Mouse (Mus musculus): ENCODE data around the gene Impg1. TPM values are rescaled to one million over a fixed set of nuclear protein-coding genes. Genes with fewer than 3 reads are reported as not detected.

The Impg1 gene
- polyA plus RNA-seq, 1 experiment from 2014 or later: not detected

DNA sequence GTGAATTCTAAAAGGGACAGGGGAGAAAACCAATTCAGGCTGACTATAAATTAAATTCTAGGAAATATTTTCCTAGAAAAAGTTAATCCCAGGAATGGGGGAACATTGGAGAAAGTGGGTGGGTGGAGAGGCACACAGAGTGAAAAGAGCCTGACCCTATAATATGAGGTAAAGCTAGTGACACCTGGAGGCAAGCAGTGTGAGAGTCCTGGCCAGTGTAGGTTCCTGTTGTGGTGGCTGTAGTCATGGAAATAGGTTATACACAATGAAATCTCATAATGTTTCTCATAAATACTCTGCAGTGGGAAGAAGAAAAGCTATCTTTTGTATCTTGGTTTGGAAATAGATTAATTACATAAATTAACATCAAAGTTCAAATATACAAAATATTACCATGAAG is 105.2 kb downstream of the Impg1 start:
- Histone ChIP-seq H3K4me2 (ENCODE audit: low read length) (no peak overlapping the region), H3K9me3 (ENCODE audit: control insufficient read depth, low read length) (no peaks in the 10 kb centered on the region), H3K27me3 (replicated peaks; ENCODE audit: control insufficient read depth, insufficient read depth, low read length) (no peaks in the 10 kb centered on the region), H3K4me3 (ENCODE audit: low read length) (no peak overlapping the region), H3K36me3 (ENCODE audit: control insufficient read depth, insufficient read depth, low read length) (no peaks in the 10 kb centered on the region), H3K27ac (ENCODE audit: low read depth, low read length) (no peak overlapping the region), H3K9ac (ENCODE audit: low read depth, low read length) (no peak overlapping the region), H3K4me1 (ENCODE audit: control insufficient read depth, insufficient read depth, low read depth, low read length) (no peaks in the 10 kb centered on the region)
- no peak for ATAC-seq

GRCm38 (mm10) chr9:80351678-80352331 is 113.5 kb downstream of the Impg1 start:
- ATAC-seq: peak; percentile 95
- Histone ChIP-seq H3K9ac (ENCODE audit: low read depth, low read length) (no peak overlapping the region), H3K9me3 (ENCODE audit: control insufficient read depth, low read length) (no peaks in the 10 kb centered on the region), H3K4me3 (ENCODE audit: low read length) (peak overlapping the region; percentile 15), H3K4me1 (ENCODE audit: control insufficient read depth, insufficient read depth, low read depth, low read length) (0 out of 2 replicates have a peak, but pooled peaks cover 3% of the 10 kb centered on the region), H3K36me3 (ENCODE audit: control insufficient read depth, insufficient read depth, low read length) (no peaks in the 10 kb centered on the region), H3K27ac (ENCODE audit: low read depth, low read length) (no peak overlapping the region), H3K4me2 (ENCODE audit: low read length) (peak overlapping the region; percentile 49), H3K27me3 (replicated peaks; ENCODE audit: control insufficient read depth, insufficient read depth, low read length) (no peaks in the 10 kb centered on the region)
- WGBS: 17% methylated on average over 20 of the region's 20 CpGs

GRCm38 (mm10) chr9:80351295-80351677 is 114.0 kb downstream of the Impg1 start:
- Histone ChIP-seq H3K27ac (ENCODE audit: low read depth, low read length) (no peak overlapping the region), H3K9me3 (ENCODE audit: control insufficient read depth, low read length) (no peaks in the 10 kb centered on the region), H3K4me3 (ENCODE audit: low read length) (no peak overlapping the region; the same call in 1 of the 2 replicates), H3K4me1 (ENCODE audit: control insufficient read depth, insufficient read depth, low read depth, low read length) (0 out of 2 replicates have a peak, but pooled peaks cover 3% of the 10 kb centered on the region), H3K27me3 (replicated peaks; ENCODE audit: control insufficient read depth, insufficient read depth, low read length) (no peaks in the 10 kb centered on the region), H3K36me3 (ENCODE audit: control insufficient read depth, insufficient read depth, low read length) (no peaks in the 10 kb centered on the region), H3K9ac (ENCODE audit: low read depth, low read length) (no peak overlapping the region), H3K4me2 (ENCODE audit: low read length) (peak overlapping the region; percentile 49)
- no peak for ATAC-seq
- 55% methylated on average over 7 of the region's 7 CpGs for WGBS

- H3K4me1 ChIP-seq (ENCODE audit: control insufficient read depth, insufficient read depth, low read depth, low read length): no peaks in the 10 kb centered on the region
- no peaks in the 10 kb centered on the region for H3K9me3 ChIP-seq (ENCODE audit: control insufficient read depth, low read length)
- no peak overlapping the region for H3K4me3 ChIP-seq (ENCODE audit: low read length)
- ATAC-seq: no peak
- H3K27me3 ChIP-seq (replicated peaks; ENCODE audit: control insufficient read depth, insufficient read depth, low read length): no peaks in the 10 kb centered on the region
- H3K9ac ChIP-seq (ENCODE audit: low read depth, low read length): no peak overlapping the region
- H3K4me2 ChIP-seq (ENCODE audit: low read length): no peak overlapping the region
- WGBS: 94% methylated on average over 6 of the region's 6 CpGs
- H3K27ac ChIP-seq (ENCODE audit: low read depth, low read length): no peak overlapping the region
- H3K36me3 ChIP-seq (ENCODE audit: control insufficient read depth, insufficient read depth, low read length): no peaks in the 10 kb centered on the region
Observed at GRCm38 (mm10) chr9:80344451-80345000, 120.8 kb downstream of the Impg1 start.

GRCm38 (mm10) chr9:80342520-80342919 is 122.8 kb downstream of the Impg1 start:
- Histone ChIP-seq H3K9me3 (ENCODE audit: control insufficient read depth, low read length) (no peaks in the 10 kb centered on the region), H3K9ac (ENCODE audit: low read depth, low read length) (no peak overlapping the region), H3K4me1 (ENCODE audit: control insufficient read depth, insufficient read depth, low read depth, low read length) (no peaks in the 10 kb centered on the region), H3K27me3 (replicated peaks; ENCODE audit: control insufficient read depth, insufficient read depth, low read length) (no peaks in the 10 kb centered on the region), H3K27ac (ENCODE audit: low read depth, low read length) (no peak overlapping the region), H3K36me3 (ENCODE audit: control insufficient read depth, insufficient read depth, low read length) (no peaks in the 10 kb centered on the region), H3K4me2 (ENCODE audit: low read length) (no peak overlapping the region), H3K4me3 (ENCODE audit: low read length) (no peak overlapping the region)
- 92% methylated on average over 6 of the region's 6 CpGs for WGBS
- ATAC-seq: no peak

GRCm38 (mm10) chr9:80341756-80342155 is 123.5 kb downstream of the Impg1 start:
- Histone ChIP-seq H3K4me1 (ENCODE audit: control insufficient read depth, insufficient read depth, low read depth, low read length) (no peaks in the 10 kb centered on the region), H3K9me3 (ENCODE audit: control insufficient read depth, low read length) (no peaks in the 10 kb centered on the region), H3K4me2 (ENCODE audit: low read length) (no peak overlapping the region), H3K27ac (ENCODE audit: low read depth, low read length) (no peak overlapping the region), H3K27me3 (replicated peaks; ENCODE audit: control insufficient read depth, insufficient read depth, low read length) (no peaks in the 10 kb centered on the region), H3K36me3 (ENCODE audit: control insufficient read depth, insufficient read depth, low read length) (no peaks in the 10 kb centered on the region), H3K9ac (ENCODE audit: low read depth, low read length) (no peak overlapping the region), H3K4me3 (ENCODE audit: low read length) (no peak overlapping the region)
- ATAC-seq: no peak
- 98% methylated on average over 16 of the region's 16 CpGs for WGBS

- H3K4me1 ChIP-seq (ENCODE audit: control insufficient read depth, insufficient read depth, low read depth, low read length): no peaks in the 10 kb centered on the region
- H3K27ac ChIP-seq (ENCODE audit: low read depth, low read length): no peak overlapping the region
- H3K4me3 ChIP-seq (ENCODE audit: low read length): no peak overlapping the region
- no peak for ATAC-seq
- H3K9me3 ChIP-seq (ENCODE audit: control insufficient read depth, low read length): no peaks in the 10 kb centered on the region
- 60% methylated on average over 1 of the region's 1 CpGs for WGBS
- no peaks in the 10 kb centered on the region for H3K36me3 ChIP-seq (ENCODE audit: control insufficient read depth, insufficient read depth, low read length)
- H3K27me3 ChIP-seq (replicated peaks; ENCODE audit: control insufficient read depth, insufficient read depth, low read length): no peaks in the 10 kb centered on the region
- no peak overlapping the region for H3K9ac ChIP-seq (ENCODE audit: low read depth, low read length)
- no peak overlapping the region for H3K4me2 ChIP-seq (ENCODE audit: low read length)
Observed at GRCm38 (mm10) chr9:80340927-80341326, 124.4 kb downstream of the Impg1 start.

DNA sequence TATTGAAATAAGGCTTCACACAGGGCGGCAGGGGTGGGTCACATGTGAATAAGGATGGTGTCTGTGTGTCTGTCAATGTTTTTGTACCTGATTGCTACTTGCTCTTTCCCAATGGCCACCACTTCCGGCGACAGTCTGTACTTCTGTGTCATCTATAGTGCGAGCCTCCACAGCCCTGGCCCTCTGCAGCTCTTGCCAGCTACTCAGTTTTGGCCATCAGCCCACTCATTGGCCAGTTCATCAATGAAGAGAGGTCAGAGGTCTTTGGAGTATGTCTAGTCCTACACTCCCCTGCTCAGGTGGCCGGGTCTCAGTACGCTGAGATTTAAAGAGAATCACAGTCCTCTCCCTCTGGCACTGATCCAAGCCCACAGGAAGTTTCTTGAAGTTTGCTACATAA is 127.3 kb downstream of the Impg1 start:
- no peak overlapping the region for H3K9ac ChIP-seq (ENCODE audit: low read depth, low read length)
- H3K4me2 ChIP-seq (ENCODE audit: low read length): no peak overlapping the region
- no peaks in the 10 kb centered on the region for H3K27me3 ChIP-seq (replicated peaks; ENCODE audit: control insufficient read depth, insufficient read depth, low read length)
- no peak for ATAC-seq
- peaks cover 3% of the 10 kb centered on the region; the same call in 1 of the 2 replicates for H3K4me1 ChIP-seq (ENCODE audit: control insufficient read depth, insufficient read depth, low read depth, low read length)
- 85% methylated on average over 6 of the region's 6 CpGs for WGBS
- H3K9me3 ChIP-seq (ENCODE audit: control insufficient read depth, low read length): no peaks in the 10 kb centered on the region
- H3K27ac ChIP-seq (ENCODE audit: low read depth, low read length): no peak overlapping the region
- H3K4me3 ChIP-seq (ENCODE audit: low read length): no peak overlapping the region
- H3K36me3 ChIP-seq (ENCODE audit: control insufficient read depth, insufficient read depth, low read length): no peaks in the 10 kb centered on the region

DNA sequence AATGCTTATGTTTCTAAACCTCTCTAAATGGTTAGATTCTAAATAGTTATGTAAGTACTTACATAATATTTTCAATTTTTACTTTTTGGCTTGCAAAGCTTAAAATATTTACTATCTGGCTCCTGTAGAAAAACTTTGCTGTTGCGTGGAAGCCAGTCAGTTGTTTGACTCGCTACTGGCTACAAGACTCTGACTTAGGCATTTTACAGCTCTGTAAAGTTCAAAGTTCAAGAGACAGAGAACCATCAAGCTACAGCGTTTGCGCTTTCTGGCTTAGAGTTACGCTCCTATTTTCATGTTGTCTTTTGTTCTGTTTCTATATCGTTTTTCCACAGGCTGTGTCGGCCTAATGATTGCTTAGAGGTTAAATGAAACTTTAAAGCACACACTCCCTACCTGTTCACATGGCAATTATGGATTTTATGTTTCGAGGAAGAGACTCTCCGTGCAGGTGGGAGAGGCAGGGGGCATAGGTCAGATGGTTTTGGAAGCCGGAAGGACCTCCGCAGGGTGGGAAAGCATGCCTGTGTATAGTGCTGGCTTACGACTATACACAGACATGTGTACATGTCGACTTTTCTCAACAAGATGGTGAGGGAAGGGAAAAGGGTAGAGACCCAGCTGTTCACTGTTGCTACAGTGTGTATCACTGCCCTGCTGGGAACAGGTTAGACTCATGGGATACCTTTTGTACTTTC is 129.5 kb downstream of the Impg1 start:
- H3K4me2 ChIP-seq (ENCODE audit: low read length): no peak overlapping the region
- H3K9me3 ChIP-seq (ENCODE audit: control insufficient read depth, low read length): no peaks in the 10 kb centered on the region
- no peak for ATAC-seq
- no peak overlapping the region for H3K9ac ChIP-seq (ENCODE audit: low read depth, low read length)
- H3K36me3 ChIP-seq (ENCODE audit: control insufficient read depth, insufficient read depth, low read length): no peaks in the 10 kb centered on the region
- peaks cover 6% of the 10 kb centered on the region for H3K4me1 ChIP-seq (ENCODE audit: control insufficient read depth, insufficient read depth, low read depth, low read length)
- WGBS: 87% methylated on average over 13 of the region's 13 CpGs
- H3K27me3 ChIP-seq (replicated peaks; ENCODE audit: control insufficient read depth, insufficient read depth, low read length): no peaks in the 10 kb centered on the region
- H3K27ac ChIP-seq (ENCODE audit: low read depth, low read length): no peak overlapping the region
- no peak overlapping the region for H3K4me3 ChIP-seq (ENCODE audit: low read length)

Data from hindbrain, embryonic 16.5 days (tissue).